Mouse (Mus musculus): ENCODE data around the gene Flna.

DNA sequence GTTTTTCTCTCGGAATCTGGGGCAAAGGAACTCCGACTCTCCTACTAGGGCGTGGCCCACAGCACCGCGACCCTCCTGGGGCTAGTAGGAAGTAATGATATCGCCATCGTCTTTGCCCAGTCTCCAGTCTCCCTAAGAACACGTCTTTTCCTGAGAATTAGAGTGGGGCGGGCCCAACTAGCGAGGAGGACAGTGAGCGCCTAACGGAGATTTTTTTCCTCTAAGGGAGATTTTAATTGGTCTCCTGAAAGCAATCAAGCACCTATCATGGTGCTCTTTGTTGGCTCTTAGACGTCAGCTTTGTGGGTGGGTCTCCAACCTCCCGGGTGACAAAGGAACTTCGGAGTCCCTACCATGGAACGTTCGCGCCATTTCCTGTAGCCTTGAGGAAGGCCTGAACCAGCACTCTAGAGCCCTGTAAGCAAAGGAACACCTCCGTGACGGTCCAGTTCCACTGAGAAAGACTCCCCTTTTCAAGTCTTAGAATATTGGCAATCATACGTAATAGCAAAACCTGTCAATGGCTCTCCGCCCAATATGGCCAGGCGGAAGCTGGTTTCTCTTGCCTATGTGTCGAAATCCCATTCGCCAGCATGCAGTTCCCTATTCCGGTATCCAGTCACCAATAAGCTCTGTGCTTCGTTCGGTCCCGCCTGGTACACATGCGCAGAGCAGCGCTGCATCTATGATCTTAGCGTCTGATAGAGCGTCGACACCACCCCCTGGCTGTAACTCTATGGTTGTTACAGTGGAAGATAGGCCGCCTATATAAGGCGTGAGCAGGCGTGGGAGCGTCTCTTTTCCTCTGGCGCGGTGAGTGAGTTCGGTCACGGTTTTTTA, 20.7 kb upstream of the Flna start, which contains the start of gene Rpl10:
- TF ChIP-seq CTCF (IDR thresholded peaks at IDR 0.05; ENCODE audit: insufficient read depth, low read depth, low read length) (no peak), POLR2A (IDR thresholded peaks at IDR 0.05; ENCODE audit: insufficient read depth, low read depth, low read length) (peak; percentile 83)
